Mouse (Mus musculus): ENCODE results near the gene Gm6370. TPM values are rescaled to one million over a fixed set of nuclear protein-coding genes. Genes with fewer than 3 reads are reported as not detected.

Gene Gm6370
- total RNA-seq, 2 experiments from 2014 or later: not detected

Other genes with a start within 250 kb of the Gm6370 start
- gene Wasf3, start 106.4 kb upstream of the Gm6370 start, total RNA-seq (2021): under 1 TPM; 0.31 to 0.39 TPM
- not detected for gene Gm6408, start 9.4 kb upstream of the Gm6370 start, total RNA-seq (2021)
- not detected for gene 4930449I24Rik, start 11.0 kb downstream of the Gm6370 start, total RNA-seq (2021)
- gene Gm3402, start 22.8 kb downstream of the Gm6370 start, total RNA-seq (2021): not detected
- not detected for gene Gm3404, start 34.4 kb downstream of the Gm6370 start, total RNA-seq (2021)
- not detected for gene Gm3409, start 46.3 kb downstream of the Gm6370 start, total RNA-seq (2021)
- not detected for gene Gm3415, start 64.8 kb downstream of the Gm6370 start, total RNA-seq (2021)
- gene Gpr12, start 93.9 kb downstream of the Gm6370 start, total RNA-seq (2021): not detected

Data from heart, postnatal 14 days (tissue).